Mouse (Mus musculus) testis, postnatal 14 days (tissue): ENCODE results near the gene Bag6.
"Not testable (repeated sequence)": the region's sequence is repeated elsewhere in the genome, so short reads cannot be mapped to it uniquely, and the experiment has no call there.

Source experiments
- DNase-seq: peaks from one replicate; pipeline ENCODE4 v3.0.0; 2021; ENCODE audit warnings: low spot score

The Bag6 gene

GRCm38 (mm10) chr17:35115046-35116019 lies 19.6 kb upstream of the Bag6 start, which contains the start of gene Ly6g5b:
Gene Ly6g5b, minus strand, starts transcription at chr17:35115428.
- no peak for DNase-seq

GRCm38 (mm10) chr17:35120745-35121142 lies 14.2 kb upstream of the Bag6 start:
- peak; percentile 66 for DNase-seq

- peak; percentile 99 for DNase-seq
Measured at GRCm38 (mm10) chr17:35121143-35121799, 13.7 kb upstream of the Bag6 start, which contains the start of gene Gpank1. Gene Gpank1, plus strand, starts transcription at chr17:35121455.

- peak; percentile 61 for DNase-seq
Measured at GRCm38 (mm10) chr17:35121871-35122303, 13.1 kb upstream of the Bag6 start, which contains the start of gene Csnk2b. Gene Csnk2b, minus strand, starts transcription at chr17:35122053.

GRCm38 (mm10) chr17:35123287-35123686 lies 11.7 kb upstream of the Bag6 start:
- DNase-seq: not testable (repeated sequence)

- DNase-seq: not testable (repeated sequence)
Measured at GRCm38 (mm10) chr17:35124261-35124896, 10.6 kb upstream of the Bag6 start.

GRCm38 (mm10) chr17:35125081-35125480 lies 9.9 kb upstream of the Bag6 start:
- no peak for DNase-seq

- no peak for DNase-seq
Measured at GRCm38 (mm10) chr17:35125578-35125977, 9.4 kb upstream of the Bag6 start.

GRCm38 (mm10) chr17:35126206-35126611 lies 8.8 kb upstream of the Bag6 start, which contains the start of gene D17H6S53E:
Gene D17H6S53E, plus strand, starts transcription at chr17:35126373.
- DNase-seq: peak; percentile 76

- no peak for DNase-seq
Measured at GRCm38 (mm10) chr17:35127017-35127416, 8.0 kb upstream of the Bag6 start.

GRCm38 (mm10) chr17:35128996-35129395 lies 6.0 kb upstream of the Bag6 start:
- no peak for DNase-seq

GRCm38 (mm10) chr17:35131038-35131437 lies 3.9 kb upstream of the Bag6 start:
- no peak for DNase-seq

GRCm38 (mm10) chr17:35131500-35132173 lies 3.3 kb upstream of the Bag6 start, which contains the start of gene Apom:
Gene Apom, minus strand, starts transcription at chr17:35132050.
- DNase-seq: no peak

- no peak for DNase-seq
Measured at GRCm38 (mm10) chr17:35132174-35132560, 2.8 kb upstream of the Bag6 start.

GRCm38 (mm10) chr17:35133517-35133916 lies 1.5 kb upstream of the Bag6 start:
- no peak for DNase-seq

GRCm38 (mm10) chr17:35135591-35136320 lies 778 bp downstream of the Bag6 start:
- DNase-seq: no peak

- DNase-seq: no peak
Measured at GRCm38 (mm10) chr17:35139269-35139668, 4.3 kb downstream of the Bag6 start.

GRCm38 (mm10) chr17:35140490-35140996 lies 5.6 kb downstream of the Bag6 start:
- no peak for DNase-seq

GRCm38 (mm10) chr17:35141971-35142370 lies 7.0 kb downstream of the Bag6 start:
- peak; percentile 88 for DNase-seq

GRCm38 (mm10) chr17:35146139-35146538 lies 11.2 kb downstream of the Bag6 start:
- DNase-seq: no peak

- DNase-seq: no peak
Measured at GRCm38 (mm10) chr17:35147348-35147747, 12.4 kb downstream of the Bag6 start.
